Mouse (Mus musculus) lung, postnatal 0 days (tissue): ENCODE results near the gene Cacna1a. TPM values are rescaled to one million over a fixed set of nuclear protein-coding genes. Genes with fewer than 3 reads are reported as not detected.

ENCODE experiments used
- ATAC-seq: fragments of 200-750 bp; cut with Nextera tagmentation; 2 replicates; pipeline ENCODE4 v1.8.0; 2017; ENCODE audit warnings: moderate library complexity
- DNase-seq: peaks from one replicate; pipeline ENCODE4 v3.0.0-alpha.2; 2016; ENCODE audit warnings: low spot score
- H3K27ac ChIP-seq: fragments of 300-500 bp; sonication (generic); 2 replicates; pipeline ENCODE4 v1.5.1; 2014; ENCODE audit warnings: antibody characterized with exemption, mild to moderate bottlenecking, low read length, mixed read lengths
- H3K27me3 ChIP-seq: fragments of 300-500 bp; sonication (generic); replicated peaks from 2 replicates; pipeline ENCODE4 v1.6.1; 2014; ENCODE audit warnings: low read length, mixed read lengths; ENCODE audit not compliant: insufficient read depth
- H3K36me3 ChIP-seq: fragments of 300-500 bp; sonication (generic); 2 replicates; pipeline ENCODE4 v1.6.1; 2014; ENCODE audit warnings: low read length, mixed read lengths; ENCODE audit not compliant: insufficient read depth
- H3K4me1 ChIP-seq: fragments of 300-500 bp; sonication (generic); 2 replicates; pipeline ENCODE4 v1.6.1; 2014; ENCODE audit warnings: antibody characterized with exemption, low read depth, low read length, mixed read lengths; ENCODE audit not compliant: insufficient read depth
- H3K4me2 ChIP-seq: fragments of 300-500 bp; sonication (generic); replicated peaks from 2 replicates; pipeline ENCODE4 v1.6.1; 2014; ENCODE audit warnings: low read depth, mild to moderate bottlenecking, low read length, moderate library complexity, mixed read lengths
- H3K4me3 ChIP-seq: fragments of 300-500 bp; sonication (generic); 2 replicates; pipeline ENCODE4 v1.5.1; 2014; ENCODE audit warnings: low read depth, low read length
- H3K9ac ChIP-seq: fragments of 300-500 bp; sonication (generic); replicated peaks from 2 replicates; pipeline ENCODE4 v1.6.1; 2014; ENCODE audit warnings: low read depth, mild to moderate bottlenecking
- H3K9me3 ChIP-seq: fragments of 300-500 bp; sonication (generic); 2 replicates; pipeline ENCODE4 v1.6.1; 2016; ENCODE audit warnings: low read length, mixed read lengths
- CTCF ChIP-seq: IDR thresholded peaks from 2 replicates; pipeline ENCODE4 v1.5.1; 2016; ENCODE audit warnings: antibody characterized with exemption, mild to moderate bottlenecking
- EP300 ChIP-seq: IDR thresholded peaks from 2 replicates; pipeline ENCODE4 v1.6.1; 2016; ENCODE audit warnings: antibody characterized with exemption, mild to moderate bottlenecking, control low read depth
- WGBS: fragments of 180-500 bp; shearing (Covaris S2); extraction: QIAGEN DNeasy Blood & Tissue Kit; methylation state at CpG from one replicate; pipeline ENCODE4 v1.1.7; 2014; 5-methylcytosine and 5-hydroxymethylcytosine counted together
- polyA plus RNA-seq: library from polyadenylated mRNA; unstranded; fragments of >200 nt; fragmentation: Nextera tagmentation; extraction: Ambion mirVana; gene quantifications from 2 replicates; pipeline ENCODE4 v1.2.1, GENCODE M21; 2015

Cacna1a gene
- polyA plus RNA-seq, 1 experiment from 2014 or later = 3.3 TPM

DNA sequence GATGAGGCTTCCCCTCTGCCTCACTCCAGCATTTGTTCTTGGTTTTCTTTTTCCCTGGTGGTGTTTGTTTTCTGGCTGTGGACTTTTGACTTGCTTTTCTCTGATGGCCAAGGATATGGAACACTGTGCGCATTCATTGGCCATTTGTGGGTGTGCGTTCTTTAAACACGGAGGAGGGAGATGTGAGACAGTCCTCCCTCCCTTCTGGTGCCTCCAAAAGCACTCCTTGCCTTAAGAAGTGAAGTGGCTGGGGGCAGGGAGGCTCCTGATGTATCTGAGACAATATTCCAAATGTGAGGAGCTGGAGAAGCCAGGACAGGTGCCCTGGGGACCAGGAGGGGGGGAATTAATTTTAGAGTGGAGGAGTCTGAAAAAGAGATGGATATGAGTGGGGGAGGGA, 89.1 kb downstream of the Cacna1a start:
- Histone ChIP-seq H3K4me1 (no peaks in the 10 kb centered on the region), H3K36me3 (no peaks in the 10 kb centered on the region), H3K9ac (no peak overlapping the region), H3K4me3 (no peak overlapping the region), H3K27ac (no peak overlapping the region), H3K9me3 (no peaks in the 10 kb centered on the region), H3K4me2 (no peak overlapping the region), H3K27me3 (no peaks in the 10 kb centered on the region)
- no peak for TF ChIP-seq EP300
- TF ChIP-seq CTCF = no peak
- WGBS = 72% methylated on average over 3 of the region's 3 CpGs
- DNase-seq (no peak), ATAC-seq (no peak)

DNA sequence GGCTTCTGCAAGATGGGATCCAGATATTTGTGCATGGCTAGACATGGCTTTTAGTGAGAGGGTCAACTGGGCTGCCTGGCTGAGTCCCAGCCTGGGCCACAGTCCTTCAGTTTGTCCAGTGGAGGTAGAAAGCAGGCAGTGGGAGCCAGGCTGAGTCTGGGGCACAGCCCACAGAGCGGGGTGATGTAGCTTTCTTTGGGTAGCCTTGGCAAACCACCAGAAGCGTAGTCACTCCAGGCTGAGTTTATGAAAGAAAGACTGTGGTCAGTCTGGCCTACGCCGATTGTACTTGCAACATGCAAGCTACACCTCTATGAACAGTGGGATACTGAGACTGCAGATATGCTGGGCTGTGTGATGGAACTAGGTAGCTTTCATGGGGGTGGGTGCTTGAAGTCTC, 94.8 kb downstream of the Cacna1a start:
- TF ChIP-seq CTCF = no peak
- Histone ChIP-seq H3K9ac (no peak overlapping the region), H3K27me3 (no peaks in the 10 kb centered on the region), H3K4me2 (no peak overlapping the region), H3K27ac (no peak overlapping the region), H3K4me1 (no peaks in the 10 kb centered on the region), H3K4me3 (no peak overlapping the region), H3K36me3 (no peaks in the 10 kb centered on the region), H3K9me3 (no peaks in the 10 kb centered on the region)
- 91% methylated on average over 4 of the region's 4 CpGs for WGBS
- no peak for ATAC-seq
- DNase-seq = no peak

DNA sequence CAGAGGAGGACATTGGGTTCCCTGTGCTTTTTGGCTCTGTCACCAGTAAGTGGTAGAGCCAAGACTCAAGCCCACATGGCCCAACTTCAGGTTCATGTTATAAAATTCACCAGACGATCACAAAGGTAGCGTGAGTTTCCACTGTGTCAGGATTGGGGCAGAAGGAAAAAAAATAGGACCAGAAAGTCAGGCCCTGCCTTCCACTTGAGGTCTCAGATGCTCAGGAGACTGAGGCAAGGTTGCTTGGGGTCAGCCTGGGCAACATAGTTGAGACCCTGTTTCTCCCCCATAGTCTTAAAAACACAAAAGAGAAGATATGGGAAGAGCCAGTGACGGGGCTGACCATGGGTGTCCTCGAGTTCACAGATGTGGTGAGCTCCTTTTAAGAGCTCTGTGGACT, 97.1 kb downstream of the Cacna1a start:
- Histone ChIP-seq H3K9ac (no peak overlapping the region), H3K4me1 (no peaks in the 10 kb centered on the region), H3K27me3 (no peaks in the 10 kb centered on the region), H3K9me3 (no peaks in the 10 kb centered on the region), H3K36me3 (no peaks in the 10 kb centered on the region), H3K4me3 (no peak overlapping the region), H3K4me2 (no peak overlapping the region), H3K27ac (no peak overlapping the region)
- no peak for TF ChIP-seq CTCF
- no peak for TF ChIP-seq EP300
- ATAC-seq = no peak
- no peak for DNase-seq
- 71% methylated on average over 4 of the region's 4 CpGs for WGBS

GRCm38 (mm10) chr8:84485864-84486263, 97.6 kb downstream of the Cacna1a start:
- Histone ChIP-seq H3K4me1 (no peaks in the 10 kb centered on the region), H3K9ac (no peak overlapping the region), H3K27ac (no peak overlapping the region), H3K9me3 (no peaks in the 10 kb centered on the region), H3K36me3 (no peaks in the 10 kb centered on the region), H3K4me3 (no peak overlapping the region), H3K27me3 (no peaks in the 10 kb centered on the region), H3K4me2 (no peak overlapping the region)
- TF ChIP-seq EP300 (no peak), CTCF (no peak)
- WGBS = 41% methylated on average over 7 of the region's 7 CpGs
- DNase-seq (no peak), ATAC-seq (no peak)

DNA sequence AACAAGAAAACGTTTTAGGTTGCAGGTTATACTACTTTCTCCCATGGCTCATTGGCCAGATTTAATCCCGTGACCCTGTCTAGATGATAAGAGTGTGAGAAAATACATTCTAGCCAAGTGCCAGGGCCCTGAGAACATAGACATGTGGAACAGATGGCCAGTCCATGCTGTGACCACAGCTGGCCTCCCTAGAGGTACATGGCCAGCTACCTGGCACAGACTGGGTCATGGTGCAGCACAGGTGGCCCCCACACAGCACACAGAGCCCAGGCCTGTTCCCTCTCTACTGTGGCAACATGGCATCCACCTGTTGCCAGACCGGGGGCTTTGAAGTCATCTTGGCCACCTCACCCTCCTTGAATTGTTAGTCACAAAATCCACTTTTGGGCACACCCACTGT, 101.0 kb downstream of the Cacna1a start:
- ATAC-seq (no peak), DNase-seq (no peak)
- H3K4me2 ChIP-seq = no peak overlapping the region
- H3K27ac ChIP-seq = no peak overlapping the region
- no peaks in the 10 kb centered on the region for H3K9me3 ChIP-seq
- H3K4me3 ChIP-seq = no peak overlapping the region
- no peak for TF ChIP-seq EP300
- no peak for TF ChIP-seq CTCF
- no peaks in the 10 kb centered on the region for H3K27me3 ChIP-seq
- no peaks in the 10 kb centered on the region for H3K36me3 ChIP-seq
- no peaks in the 10 kb centered on the region for H3K4me1 ChIP-seq
- no peak overlapping the region for H3K9ac ChIP-seq
- WGBS = 57% methylated on average over 3 of the region's 3 CpGs

DNA sequence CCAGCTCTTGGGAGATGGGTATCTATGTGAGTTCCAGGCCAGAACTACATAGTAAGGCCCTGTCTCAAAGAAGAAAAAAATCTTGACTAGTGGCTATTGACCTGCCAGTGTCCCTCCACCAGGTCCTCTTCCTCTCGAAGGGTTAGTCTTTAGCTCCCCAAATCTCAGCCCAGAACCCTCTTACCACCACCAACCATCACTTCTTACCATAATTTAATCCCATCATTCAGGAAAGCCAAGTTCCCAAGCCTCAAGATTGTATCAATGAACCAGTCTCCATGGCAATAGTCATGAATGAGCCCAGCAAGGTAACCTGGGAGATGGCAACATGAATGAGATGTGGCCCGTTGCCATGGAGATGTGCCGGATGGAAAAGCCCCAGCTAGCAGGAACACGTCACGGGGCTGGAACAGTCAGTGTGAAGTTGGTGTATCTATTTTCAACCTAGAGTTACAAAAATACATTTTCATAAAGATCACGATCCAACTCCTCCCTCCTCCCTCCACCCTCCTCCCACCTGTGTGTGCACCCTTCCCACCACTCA, 106.4 kb downstream of the Cacna1a start:
- ATAC-seq = no peak
- Histone ChIP-seq H3K4me2 (no peak overlapping the region), H3K4me1 (no peaks in the 10 kb centered on the region), H3K9me3 (no peaks in the 10 kb centered on the region), H3K27me3 (no peaks in the 10 kb centered on the region), H3K4me3 (no peak overlapping the region), H3K9ac (no peak overlapping the region), H3K36me3 (no peaks in the 10 kb centered on the region), H3K27ac (no peak overlapping the region)
- 82% methylated on average over 6 of the region's 6 CpGs for WGBS
- DNase-seq = no peak
- TF ChIP-seq CTCF (no peak), EP300 (no peak)

DNA sequence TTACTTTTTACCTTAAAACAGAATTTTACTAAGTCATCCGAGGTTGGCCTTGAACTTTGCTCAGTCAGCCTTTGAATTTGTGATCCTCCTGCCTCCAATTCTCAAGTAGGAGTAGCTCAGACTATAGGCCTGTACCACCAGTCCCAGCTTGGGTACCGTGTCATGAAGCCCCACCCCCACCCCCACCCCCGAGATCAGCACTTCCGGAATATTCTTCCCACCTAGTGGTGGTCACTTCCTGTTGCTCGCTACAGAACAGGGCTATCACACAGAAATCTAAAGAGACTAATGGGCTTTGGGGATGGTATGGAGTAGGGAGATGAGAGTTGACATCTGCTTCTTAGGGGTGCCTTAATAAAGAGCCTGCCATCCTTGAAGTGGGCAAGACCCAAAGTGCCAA, 112.9 kb downstream of the Cacna1a start:
- no peak overlapping the region for H3K27ac ChIP-seq
- TF ChIP-seq EP300 = no peak
- TF ChIP-seq CTCF = no peak
- no peak overlapping the region for H3K4me3 ChIP-seq
- no peaks in the 10 kb centered on the region for H3K27me3 ChIP-seq
- H3K9ac ChIP-seq = no peak overlapping the region
- DNase-seq (no peak), ATAC-seq (no peak)
- 43% methylated on average over 5 of the region's 5 CpGs for WGBS
- H3K4me2 ChIP-seq = no peak overlapping the region
- no peaks in the 10 kb centered on the region for H3K9me3 ChIP-seq
- no peaks in the 10 kb centered on the region for H3K4me1 ChIP-seq
- no peaks in the 10 kb centered on the region for H3K36me3 ChIP-seq
